Mouse (Mus musculus) liver, adult 2 months (tissue): Measurements from ENCODE around the gene Lars2. TPM values are rescaled to one million over a fixed set of nuclear protein-coding genes. Genes with fewer than 3 reads are reported as not detected.
"Not testable (repeated sequence)": the region's sequence is repeated elsewhere in the genome, so short reads cannot be mapped to it uniquely, and the experiment has no call there.

Experiments
- DNase-seq: peaks from one replicate; pipeline ENCODE4 v3.0.0-alpha.2; 2011; ENCODE audit warnings: low read depth, low spot score; ENCODE audit errors: extremely low read depth
- H3K27ac ChIP-seq: fragments of 200-500 bp; replicated peaks from 2 replicates; pipeline ENCODE4 v1.5.1; 2012; ENCODE audit warnings: low read depth, mild to moderate bottlenecking, control low read depth, inconsistent platforms, low read length; ENCODE audit not compliant: insufficient read depth
- H3K27me3 ChIP-seq: fragments of 200-500 bp; 2 replicates; pipeline ENCODE4 v1.6.1; 2012; ENCODE audit warnings: mild to moderate bottlenecking, moderate library complexity, low read length, inconsistent platforms; ENCODE audit not compliant: control insufficient read depth, insufficient read depth
- H3K36me3 ChIP-seq: fragments of 200-500 bp; 2 replicates; pipeline ENCODE4 v1.6.1; 2012; ENCODE audit warnings: low read length, inconsistent platforms; ENCODE audit not compliant: control insufficient read depth, insufficient read depth
- H3K4me1 ChIP-seq: fragments of 200-500 bp; 2 replicates; pipeline ENCODE4 v1.6.1; 2011; ENCODE audit warnings: low read length; ENCODE audit not compliant: control insufficient read depth, insufficient read depth
- H3K4me3 ChIP-seq: fragments of 200-500 bp; 2 replicates; pipeline ENCODE4 v1.5.1; 2011; ENCODE audit warnings: low read depth, mild to moderate bottlenecking, control low read depth, low read length, moderate library complexity; ENCODE audit not compliant: insufficient read depth
- H3K79me2 ChIP-seq: fragments of 200-500 bp; 2 replicates; pipeline ENCODE4 v1.6.1; 2012; ENCODE audit warnings: inconsistent platforms, mild to moderate bottlenecking, low read length, moderate library complexity; ENCODE audit not compliant: control insufficient read depth, insufficient read depth
- H3K9ac ChIP-seq: fragments of 200-500 bp; 2 replicates; pipeline ENCODE4 v1.6.1; 2012; ENCODE audit warnings: low read depth, mild to moderate bottlenecking, control low read depth, inconsistent platforms, low read length
- CTCF ChIP-seq: fragments of 200-500 bp; IDR thresholded peaks from 2 replicates; pipeline ENCODE4 v1.5.1; 2011; ENCODE audit warnings: low read depth, low read length, control low read depth
- POLR2A ChIP-seq: fragments of 200-500 bp; IDR thresholded peaks from 2 replicates; pipeline ENCODE4 v1.6.1; 2011; ENCODE audit warnings: low read length, control low read depth; ENCODE audit not compliant: insufficient read depth; ENCODE audit errors: extremely low read depth
- WGBS: fragments of 180-500 bp; shearing (Covaris S2); methylation state at CpG from one replicate; pipeline ENCODE4 v1.1.7; 2018; 5-methylcytosine and 5-hydroxymethylcytosine counted together
- polyA plus RNA-seq: library from polyadenylated mRNA; depleted of rRNA; stranded (reverse); fragments of >200 nt; gene quantifications from 2 replicates; pipeline ENCODE4 v1.2.3, GENCODE M21; 2012; rRNA removed
- total RNA-seq: library from RNA; depleted of rRNA; stranded (reverse); fragments of >200 nt; gene quantifications from 2 replicates; pipeline ENCODE4 v1.2.3, GENCODE M21; 2014; rRNA removed

The Lars2 gene
- total RNA-seq: 22.8 and 24.1 TPM in 2 replicates
- 482 and 827 TPM in 2 replicates for polyA plus RNA-seq

GRCm38 (mm10) chr9:123366708-123367385, at the start of gene Lars2:
Gene Lars2 (plus strand): TSS chr9:123366927.
- peak within 1 kb of the TSS; percentile 58 for H3K27ac ChIP-seq
- H3K79me2 ChIP-seq: no peaks in the 10 kb centered on the region
- H3K36me3 ChIP-seq: peaks cover 2% of the 10 kb centered on the region; the same call in 1 of the 2 replicates
- TF ChIP-seq CTCF (no peak), POLR2A (peak; percentile 30; the same call in 1 of the 2 replicates)
- no peaks in the 10 kb centered on the region; the same call in none of the 2 replicates for H3K4me1 ChIP-seq
- peak within 1 kb of the TSS; percentile 89 for H3K9ac ChIP-seq
- H3K27me3 ChIP-seq: no peaks in the 10 kb centered on the region
- under 1% methylated on average over 35 of the region's 35 CpGs for WGBS
- peak; percentile 84 for DNase-seq
- H3K4me3 ChIP-seq: peak within 1 kb of the TSS; percentile 96

- TF ChIP-seq CTCF (no peak), POLR2A (no peak)
- H3K27ac ChIP-seq: no peak overlapping the region
- no peak for DNase-seq
- no peaks in the 10 kb centered on the region for H3K27me3 ChIP-seq
- H3K4me3 ChIP-seq: no peak overlapping the region
- H3K79me2 ChIP-seq: no peaks in the 10 kb centered on the region
- H3K9ac ChIP-seq: no peak overlapping the region
- no peaks in the 10 kb centered on the region for H3K36me3 ChIP-seq
- no peaks in the 10 kb centered on the region for H3K4me1 ChIP-seq
Observed at GRCm38 (mm10) chr9:123326106-123326505, 40.6 kb upstream of the Lars2 start.

- DNase-seq: no peak
- no peaks in the 10 kb centered on the region for H3K79me2 ChIP-seq
- no peak for TF ChIP-seq POLR2A
- no peak for TF ChIP-seq CTCF
- H3K4me1 ChIP-seq: no peaks in the 10 kb centered on the region
- no peaks in the 10 kb centered on the region for H3K36me3 ChIP-seq
- H3K9ac ChIP-seq: no peak overlapping the region
- H3K27ac ChIP-seq: no peak overlapping the region
- no peaks in the 10 kb centered on the region for H3K27me3 ChIP-seq
- H3K4me3 ChIP-seq: no peak overlapping the region
- 80% methylated on average over 3 of the region's 3 CpGs for WGBS
Observed at GRCm38 (mm10) chr9:123328336-123328735, 38.4 kb upstream of the Lars2 start.

- no peak for DNase-seq
- Histone ChIP-seq H3K27ac (no peak overlapping the region), H3K4me1 (no peaks in the 10 kb centered on the region), H3K36me3 (no peaks in the 10 kb centered on the region), H3K9ac (no peak overlapping the region), H3K79me2 (no peaks in the 10 kb centered on the region), H3K27me3 (no peaks in the 10 kb centered on the region), H3K4me3 (no peak overlapping the region)
- WGBS: 96% methylated on average over 7 of the region's 7 CpGs
- TF ChIP-seq CTCF: no peak
- TF ChIP-seq POLR2A: no peak
Observed at GRCm38 (mm10) chr9:123329831-123330230, 36.9 kb upstream of the Lars2 start.

GRCm38 (mm10) chr9:123330271-123330670, 36.5 kb upstream of the Lars2 start:
- not testable (repeated sequence) for H3K4me3 ChIP-seq, H3K36me3 ChIP-seq, H3K27ac ChIP-seq, DNase-seq, H3K9ac ChIP-seq, H3K27me3 ChIP-seq, H3K4me1 ChIP-seq, H3K79me2 ChIP-seq
- 91% methylated on average over 1 of the region's 1 CpGs for WGBS

- H3K4me1 ChIP-seq: no peaks in the 10 kb centered on the region
- H3K36me3 ChIP-seq: no peaks in the 10 kb centered on the region
- WGBS: 89% methylated on average over 2 of the region's 2 CpGs
- DNase-seq: no peak
- no peaks in the 10 kb centered on the region for H3K79me2 ChIP-seq
- no peak overlapping the region for H3K9ac ChIP-seq
- H3K27ac ChIP-seq: no peak overlapping the region
- TF ChIP-seq POLR2A (no peak), CTCF (no peak)
- H3K27me3 ChIP-seq: no peaks in the 10 kb centered on the region
- H3K4me3 ChIP-seq: no peak overlapping the region
Observed at GRCm38 (mm10) chr9:123333479-123333878, 33.2 kb upstream of the Lars2 start.
